Mouse (Mus musculus) MEL (cell line): Measurements from ENCODE around the gene Ppfibp1. TPM values are rescaled to one million over a fixed set of nuclear protein-coding genes. Genes with fewer than 3 reads are reported as not detected.

Source experiments
- DNase-seq: peaks from one replicate; pipeline ENCODE4 v3.0.0; 2011; ENCODE audit warnings: low read depth, low spot score
- H3K27ac ChIP-seq: 2 replicates; pipeline ENCODE4 v1.5.1; 2012; ENCODE audit warnings: low read depth, mild to moderate bottlenecking, control low read depth, low read length, moderate library complexity; ENCODE audit not compliant: control insufficient read depth
- H3K27me3 ChIP-seq, 2 experiments: fragments of 150-350 bp in 1 of 2; sonication (generic) in 1 of 2; 2 replicates each; pipeline ENCODE4 v1.6.1; 2012; ENCODE audit warnings: low read length in 2 of 2, mild to moderate bottlenecking in 2 of 2, improper control_type of control experiment in 1 of 2, moderate library complexity in 1 of 2; ENCODE audit not compliant: insufficient read depth in 2 of 2, control insufficient read depth in 1 of 2
- H3K36me3 ChIP-seq, 2 experiments: 2 replicates each; pipeline ENCODE4 v1.6.1; 2012 to 2014; ENCODE audit warnings: low read length in 2 of 2, improper control_type of control experiment in 1 of 2, inconsistent platforms in 1 of 2, mild to moderate bottlenecking in 1 of 2; ENCODE audit not compliant: insufficient read depth in 2 of 2, control insufficient read depth in 1 of 2
- H3K4me1 ChIP-seq, 2 experiments: fragments of 150-350 bp in 1 of 2; sonication (generic) in 1 of 2; 2 replicates each; pipeline ENCODE4 v1.6.1; 2012; ENCODE audit warnings: low read length in 2 of 2, improper control_type of control experiment in 1 of 2, mild to moderate bottlenecking in 1 of 2; ENCODE audit not compliant: insufficient read depth in 2 of 2, control insufficient read depth in 1 of 2
- H3K4me3 ChIP-seq, 2 experiments: fragments of 150-350 bp in 1 of 2; sonication (generic) in 1 of 2; 2 replicates each; pipeline ENCODE4 v1.5.1; 2012; ENCODE audit warnings: low read depth in 2 of 2, low read length in 2 of 2, mild to moderate bottlenecking in 2 of 2, moderate library complexity in 2 of 2, control low read depth in 1 of 2, improper control_type of control experiment in 1 of 2; ENCODE audit not compliant: control insufficient read depth in 1 of 2, insufficient read depth in 1 of 2
- H3K79me2 ChIP-seq: 2 replicates; pipeline ENCODE4 v1.6.1; 2012; ENCODE audit warnings: mild to moderate bottlenecking, low read length, moderate library complexity; ENCODE audit not compliant: control insufficient read depth, poor library complexity, insufficient read depth
- H3K9ac ChIP-seq: 2 replicates; pipeline ENCODE4 v1.6.1; 2012; ENCODE audit warnings: low read depth, mild to moderate bottlenecking, control low read depth, low read length, moderate library complexity; ENCODE audit not compliant: control insufficient read depth, poor library complexity, severe bottlenecking
- H3K9me3 ChIP-seq: fragments of 150-350 bp; sonication (generic); replicated peaks from 2 replicates; pipeline ENCODE4 v1.6.1; 2012; ENCODE audit warnings: mild to moderate bottlenecking, low read length, improper control_type of control experiment, moderate library complexity; ENCODE audit not compliant: insufficient read depth
- BHLHE40 ChIP-seq: IDR thresholded peaks from 2 replicates; pipeline ENCODE4 v1.6.1; 2012; ENCODE audit warnings: low read depth, mild to moderate bottlenecking, inconsistent platforms, low read length, improper control_type of control experiment, borderline replicate concordance
- CHD2 ChIP-seq: IDR thresholded peaks from 2 replicates; pipeline ENCODE4 v1.6.1; 2011; ENCODE audit warnings: low read length, improper control_type of control experiment
- CTCF ChIP-seq, 3 experiments: IDR thresholded peaks in 2 of 3; conservative IDR thresholded peaks in 1 of 3; 2 replicates each; pipeline ENCODE4 v1.5.1; 2011 to 2012; ENCODE audit warnings: low read length in 3 of 3, low read depth in 2 of 3, mild to moderate bottlenecking in 2 of 3, improper control_type of control experiment in 1 of 3, inconsistent platforms in 1 of 3, mixed read lengths in 1 of 3, moderate library complexity in 1 of 3; ENCODE audit not compliant: control insufficient read depth in 1 of 3, insufficient read depth in 1 of 3, poor library complexity in 1 of 3, severe bottlenecking in 1 of 3
- E2F4 ChIP-seq: IDR thresholded peaks from 2 replicates; pipeline ENCODE4 v1.6.1; 2011; ENCODE audit warnings: low read depth, low read length, improper control_type of control experiment, borderline replicate concordance
- ELF1 ChIP-seq: IDR thresholded peaks from 2 replicates; pipeline ENCODE4 v1.6.1; 2014; ENCODE audit warnings: low read depth, mild to moderate bottlenecking, inconsistent platforms, low read length, improper control_type of control experiment, moderate library complexity
- EP300 ChIP-seq, 2 experiments: IDR thresholded peaks; 2 replicates each; pipeline ENCODE4 v1.6.1; 2011; ENCODE audit warnings: improper control_type of control experiment in 2 of 2, low read length in 2 of 2, low read depth in 1 of 2, mild to moderate bottlenecking in 1 of 2
- ETS1 ChIP-seq: IDR thresholded peaks from 2 replicates; pipeline ENCODE4 v1.6.1; 2012; ENCODE audit warnings: low read depth, mild to moderate bottlenecking, inconsistent platforms, low read length, improper control_type of control experiment, moderate library complexity
- GABPA ChIP-seq: IDR thresholded peaks from 2 replicates; pipeline ENCODE4 v1.6.1; 2012; ENCODE audit warnings: low read depth, mild to moderate bottlenecking, inconsistent platforms, low read length, improper control_type of control experiment, moderate library complexity
- GATA1 ChIP-seq: IDR thresholded peaks from 2 replicates; pipeline ENCODE4 v1.6.1; 2011; ENCODE audit warnings: low read depth, low read length, improper control_type of control experiment
- JUND ChIP-seq: IDR thresholded peaks from 2 replicates; pipeline ENCODE4 v1.6.1; 2011; ENCODE audit warnings: low read depth, mild to moderate bottlenecking, improper control_type of control experiment, low read length
- KAT2A ChIP-seq: conservative IDR thresholded peaks from 2 replicates; pipeline ENCODE4 v1.6.1; 2012; ENCODE audit warnings: low read depth, low read length, improper control_type of control experiment, inconsistent platforms
- MAFK ChIP-seq: IDR thresholded peaks from 2 replicates; pipeline ENCODE4 v1.6.1; 2011; ENCODE audit warnings: low read depth, mild to moderate bottlenecking, low read length, improper control_type of control experiment, borderline replicate concordance
- MAX ChIP-seq: IDR thresholded peaks from 2 replicates; pipeline ENCODE4 v1.6.1; 2011; ENCODE audit warnings: low read length, improper control_type of control experiment
- MAZ ChIP-seq: IDR thresholded peaks from 2 replicates; pipeline ENCODE4 v1.6.1; 2012; ENCODE audit warnings: low read depth, mild to moderate bottlenecking, inconsistent platforms, low read length, improper control_type of control experiment
- MEF2A ChIP-seq: IDR thresholded peaks from 2 replicates; pipeline ENCODE4 v1.6.1; 2014; ENCODE audit warnings: low read depth, mild to moderate bottlenecking, inconsistent platforms, low read length, improper control_type of control experiment; ENCODE audit not compliant: poor library complexity, insufficient replicate concordance, severe bottlenecking; ENCODE audit errors: extremely low read depth
- MYB ChIP-seq: IDR thresholded peaks from 2 replicates; pipeline ENCODE4 v1.6.1; 2011; ENCODE audit warnings: mild to moderate bottlenecking, low read depth, low read length, improper control_type of control experiment
- MYC ChIP-seq: IDR thresholded peaks from 2 replicates; pipeline ENCODE4 v1.6.1; 2011; ENCODE audit warnings: low read depth, mild to moderate bottlenecking, low read length, improper control_type of control experiment, moderate library complexity
- POLR2A ChIP-seq, 2 experiments: IDR thresholded peaks; 2 replicates each; pipeline ENCODE4 v1.6.1; 2011 to 2012; ENCODE audit warnings: low read length in 2 of 2, mild to moderate bottlenecking in 2 of 2, control low read depth in 1 of 2, improper control_type of control experiment in 1 of 2, low read depth in 1 of 2, moderate library complexity in 1 of 2; ENCODE audit not compliant: control insufficient read depth in 1 of 2, insufficient read depth in 1 of 2, poor library complexity in 1 of 2
- POLR2AphosphoS2 ChIP-seq: IDR thresholded peaks from 2 replicates; pipeline ENCODE4 v1.6.1; 2011; ENCODE audit warnings: low read length, improper control_type of control experiment
- POLR2AphosphoS5 ChIP-seq: IDR thresholded peaks from 2 replicates; pipeline ENCODE4 v1.6.1; 2012; ENCODE audit warnings: low read depth, borderline replicate concordance, mild to moderate bottlenecking, inconsistent platforms, low read length, moderate library complexity, mixed read lengths
- RAD21 ChIP-seq: IDR thresholded peaks from 2 replicates; pipeline ENCODE4 v1.6.1; 2011; ENCODE audit warnings: mild to moderate bottlenecking, low read depth, low read length, improper control_type of control experiment
- RCOR1 ChIP-seq: IDR thresholded peaks from 2 replicates; pipeline ENCODE4 v1.6.1; 2012; ENCODE audit warnings: low read depth, mild to moderate bottlenecking, inconsistent platforms, low read length, improper control_type of control experiment
- SMC3 ChIP-seq: IDR thresholded peaks from 2 replicates; pipeline ENCODE4 v1.6.1; 2011; ENCODE audit warnings: low read depth, low read length, improper control_type of control experiment
- TAL1 ChIP-seq: IDR thresholded peaks from 2 replicates; pipeline ENCODE4 v1.6.1; 2012; ENCODE audit warnings: mild to moderate bottlenecking, inconsistent platforms, low read length, moderate library complexity, mixed read lengths
- UBTF ChIP-seq: IDR thresholded peaks from 2 replicates; pipeline ENCODE4 v1.6.1; 2012; ENCODE audit warnings: low read depth, mild to moderate bottlenecking, inconsistent platforms, low read length, improper control_type of control experiment, moderate library complexity, borderline replicate concordance; ENCODE audit not compliant: insufficient read depth
- USF1 ChIP-seq: IDR thresholded peaks from 2 replicates; pipeline ENCODE4 v1.6.1; 2014; ENCODE audit warnings: low read depth, mild to moderate bottlenecking, inconsistent platforms, low read length, improper control_type of control experiment, moderate library complexity
- USF2 ChIP-seq, 2 experiments: IDR thresholded peaks; 2 replicates each; pipeline ENCODE4 v1.6.1; 2011 to 2012; ENCODE audit warnings: improper control_type of control experiment in 2 of 2, low read length in 2 of 2, borderline replicate concordance in 1 of 2, inconsistent platforms in 1 of 2, low read depth in 1 of 2, mild to moderate bottlenecking in 1 of 2; ENCODE audit not compliant: insufficient read depth in 1 of 2
- ZC3H11A ChIP-seq: IDR thresholded peaks from 2 replicates; pipeline ENCODE4 v1.6.1; 2012; ENCODE audit warnings: low read depth, mild to moderate bottlenecking, inconsistent platforms, low read length, improper control_type of control experiment
- ZKSCAN1 ChIP-seq: IDR thresholded peaks from 2 replicates; pipeline ENCODE4 v1.6.1; 2012; ENCODE audit warnings: low read depth, mild to moderate bottlenecking, inconsistent platforms, low read length, improper control_type of control experiment, moderate library complexity
- ZMIZ1 ChIP-seq: IDR thresholded peaks from 2 replicates; pipeline ENCODE4 v1.6.1; 2012; ENCODE audit warnings: low read depth, mild to moderate bottlenecking, inconsistent platforms, low read length, improper control_type of control experiment, moderate library complexity
- polyA plus RNA-seq, 2 experiments: library from polyadenylated mRNA; stranded (reverse) in 1 of 2; unstranded in 1 of 2; fragments of >175 nt in 1 of 2; fragments of >200 nt in 1 of 2; gene quantifications; 2 replicates each; pipeline versions ENCODE4 v1.2.1 to v1.2.4; 2012; ENCODE audit warnings: low replicate concordance in 2 of 2, low read depth in 1 of 2; ENCODE audit not compliant: insufficient read length in 2 of 2, insufficient read depth in 1 of 2, missing spikeins in 1 of 2
- total RNA-seq: library from RNA; depleted of rRNA; stranded (reverse); fragments of 300-350 nt; gene quantifications from 2 replicates; pipeline ENCODE4 v1.2.3, GENCODE M21; 2012

The Ppfibp1 gene
- total and polyA plus RNA-seq, 3 experiments = 12.2 to 14.6 TPM; not detected in 1

GRCm38 (mm10) chr6:147008148-147008547 lies 119.9 kb downstream of the Ppfibp1 start:
- Histone ChIP-seq H3K27me3 (no peaks in the 10 kb centered on the region), H3K36me3 (no peaks in the 10 kb centered on the region), H3K4me3 (no peak overlapping the region), H3K27ac (no peak overlapping the region), H3K4me1 (no peaks in the 10 kb centered on the region), H3K9ac (no peak overlapping the region), H3K9me3 (no peaks in the 10 kb centered on the region), H3K79me2 (no peaks in the 10 kb centered on the region)
- peak; percentile 59 for DNase-seq
- TF ChIP-seq EP300 (IDR thresholded peaks at IDR 0.05; ENCODE audit: low read depth in 1 of 2, low read length in 2 of 2) = no peak
- TF ChIP-seq UBTF = no peak
- TF ChIP-seq ZKSCAN1 = no peak
- no peak for TF ChIP-seq MAZ
- no peak for TF ChIP-seq POLR2A (IDR thresholded peaks at IDR 0.05; ENCODE audit: control insufficient read depth in 1 of 2, insufficient read depth in 1 of 2, low read depth in 1 of 2, low read length in 2 of 2, poor library complexity in 1 of 2)
- no peak for TF ChIP-seq KAT2A
- no peak for TF ChIP-seq ZMIZ1
- TF ChIP-seq GABPA = no peak
- TF ChIP-seq USF2 (IDR thresholded peaks at IDR 0.05; ENCODE audit: borderline replicate concordance in 1 of 2, insufficient read depth in 1 of 2, low read depth in 1 of 2, low read length in 2 of 2) = no peak
- TF ChIP-seq MYB = no peak
- TF ChIP-seq GATA1 = no peak
- TF ChIP-seq TAL1 = no peak
- TF ChIP-seq CTCF (IDR thresholded peaks at IDR 0.05 in 2 of 3, conservative IDR thresholded peaks at IDR 0.05 in 1 of 3; ENCODE audit: control insufficient read depth in 1 of 3, insufficient read depth in 1 of 3, low read depth in 2 of 3, low read length in 3 of 3, poor library complexity in 1 of 3, severe bottlenecking in 1 of 3) = peak; percentile 77 to 97 (median 83)
- TF ChIP-seq MAFK = no peak
- no peak for TF ChIP-seq JUND
- peak; percentile 86 for TF ChIP-seq RAD21
- no peak for TF ChIP-seq ETS1
- TF ChIP-seq ELF1 = no peak
- TF ChIP-seq RCOR1 = no peak
- TF ChIP-seq MAX = no peak
- no peak for TF ChIP-seq MEF2A
- TF ChIP-seq USF1 = no peak
- peak; percentile 75 for TF ChIP-seq ZC3H11A
- peak; percentile 71 for TF ChIP-seq SMC3
- TF ChIP-seq CHD2 = no peak
- TF ChIP-seq POLR2AphosphoS2 = no peak
- no peak for TF ChIP-seq E2F4
- TF ChIP-seq MYC = no peak
- no peak for TF ChIP-seq BHLHE40
- TF ChIP-seq POLR2AphosphoS5 = no peak
